Mouse (Mus musculus): ENCODE data around the gene Ugt1a6a. TPM values are rescaled to one million over a fixed set of nuclear protein-coding genes. Genes with fewer than 3 reads are reported as not detected.
"Not testable (repeated sequence)": the region's sequence is repeated elsewhere in the genome, so short reads cannot be mapped to it uniquely, and the experiment has no call there.

Gene Ugt1a6a
- total RNA-seq, 2 experiments from 2014 or later, result 1.5 to 2.3 TPM

- Histone ChIP-seq H3K27ac (no peak overlapping the region), H3K4me3 (no peak overlapping the region)
- intact Hi-C loops (cut with DNase I), result no loop called here
- TF ChIP-seq CTCF (IDR thresholded peaks at IDR 0.05), result no peak
- no peak for DNase-seq (ENCODE audit: extremely low spot score in 1 of 2, low spot score in 2 of 2)
Measured at GRCm38 (mm10) chr1:88137264-88137663, 2.7 kb downstream of the Ugt1a6a start.

GRCm38 (mm10) chr1:88138145-88138544 lies 3.5 kb downstream of the Ugt1a6a start:
- no peak for DNase-seq (ENCODE audit: extremely low spot score in 1 of 2, low spot score in 2 of 2)
- TF ChIP-seq CTCF (IDR thresholded peaks at IDR 0.05), result no peak
- intact Hi-C loops (cut with DNase I), result no loop called here
- Histone ChIP-seq H3K4me3 (no peak overlapping the region), H3K27ac (no peak overlapping the region)

- intact Hi-C loops (cut with DNase I); H3K27ac ChIP-seq: not testable (repeated sequence)
Measured at GRCm38 (mm10) chr1:88140492-88140891, 5.9 kb downstream of the Ugt1a6a start.

GRCm38 (mm10) chr1:88143966-88144675 lies 9.5 kb downstream of the Ugt1a6a start:
- intact Hi-C loops (cut with DNase I); H3K27ac ChIP-seq; H3K4me3 ChIP-seq: not testable (repeated sequence)
- DNase-seq (ENCODE audit: extremely low spot score in 1 of 2, low spot score in 2 of 2), result peak; percentile 12 to 24
- peak; percentile 27 for TF ChIP-seq CTCF (IDR thresholded peaks at IDR 0.05)

More at GRCm38 (mm10) chr1:88140492-88140891, 5.9 kb downstream of the Ugt1a6a start:
- not testable (repeated sequence) for DNase-seq (ENCODE audit: extremely low spot score in 1 of 2, low spot score in 2 of 2); H3K4me3 ChIP-seq

- DNase-seq (ENCODE audit: extremely low spot score in 1 of 2, low spot score in 2 of 2); H3K4me3 ChIP-seq; intact Hi-C loops (cut with DNase I): not testable (repeated sequence)
Measured at GRCm38 (mm10) chr1:88145278-88145677, 10.7 kb downstream of the Ugt1a6a start.

GRCm38 (mm10) chr1:88150133-88150532 lies 15.5 kb downstream of the Ugt1a6a start:
- H3K4me3 ChIP-seq; DNase-seq (ENCODE audit: extremely low spot score in 1 of 2, low spot score in 2 of 2); H3K27ac ChIP-seq; intact Hi-C loops (cut with DNase I): not testable (repeated sequence)
- TF ChIP-seq CTCF (IDR thresholded peaks at IDR 0.05), result peak; percentile 17

More at GRCm38 (mm10) chr1:88145278-88145677, 10.7 kb downstream of the Ugt1a6a start:
- TF ChIP-seq CTCF (IDR thresholded peaks at IDR 0.05), result peak; percentile 9
- not testable (repeated sequence) for H3K27ac ChIP-seq

GRCm38 (mm10) chr1:88158430-88158829 lies 23.8 kb downstream of the Ugt1a6a start:
- TF ChIP-seq CTCF (IDR thresholded peaks at IDR 0.05), result no peak
- Histone ChIP-seq H3K27ac (no peak overlapping the region), H3K4me3 (no peak overlapping the region)
- DNase-seq (ENCODE audit: extremely low spot score in 1 of 2, low spot score in 2 of 2), result no peak
- intact Hi-C loops (cut with DNase I), result no loop called here

GRCm38 (mm10) chr1:88165711-88166110 lies 31.1 kb downstream of the Ugt1a6a start, which contains the start of gene Ugt1a5:
TSS of gene Ugt1a5 (plus strand) at chr1:88166012.
- intact Hi-C loops (cut with DNase I), result no loop called here
- no peak within 1 kb of the TSS for H3K4me3 ChIP-seq
- no peak for TF ChIP-seq CTCF (IDR thresholded peaks at IDR 0.05)

GRCm38 (mm10) chr1:88172190-88172589 lies 37.6 kb downstream of the Ugt1a6a start:
- intact Hi-C loops (cut with DNase I); H3K27ac ChIP-seq; DNase-seq (ENCODE audit: extremely low spot score in 1 of 2, low spot score in 2 of 2); H3K4me3 ChIP-seq: not testable (repeated sequence)

More at GRCm38 (mm10) chr1:88165711-88166110, 31.1 kb downstream of the Ugt1a6a start, which contains the start of gene Ugt1a5:
- DNase-seq (ENCODE audit: extremely low spot score in 1 of 2, low spot score in 2 of 2), result no peak
- no peak within 1 kb of the TSS for H3K27ac ChIP-seq

GRCm38 (mm10) chr1:88179657-88180056 lies 45.0 kb downstream of the Ugt1a6a start:
- no peak for TF ChIP-seq CTCF (IDR thresholded peaks at IDR 0.05)
- intact Hi-C loops (cut with DNase I), result no loop called here
- no peak for DNase-seq (ENCODE audit: extremely low spot score in 1 of 2, low spot score in 2 of 2)
- no peak overlapping the region for H3K27ac ChIP-seq
- H3K4me3 ChIP-seq, result no peak overlapping the region

- TF ChIP-seq CTCF (IDR thresholded peaks at IDR 0.05), result no peak
- Histone ChIP-seq H3K27ac (no peak overlapping the region), H3K4me3 (no peak overlapping the region)
- DNase-seq (ENCODE audit: extremely low spot score in 1 of 2, low spot score in 2 of 2), result no peak
- intact Hi-C loops (cut with DNase I), result no loop called here
Measured at GRCm38 (mm10) chr1:88186325-88186935, 51.8 kb downstream of the Ugt1a6a start.

- no peak for TF ChIP-seq CTCF (IDR thresholded peaks at IDR 0.05)
- intact Hi-C loops (cut with DNase I), result no loop called here
- no peak overlapping the region for H3K27ac ChIP-seq
Measured at GRCm38 (mm10) chr1:88192136-88192535, 57.5 kb downstream of the Ugt1a6a start.

More at GRCm38 (mm10) chr1:88192136-88192535, 57.5 kb downstream of the Ugt1a6a start:
- DNase-seq (ENCODE audit: extremely low spot score in 1 of 2, low spot score in 2 of 2), result no peak
- H3K4me3 ChIP-seq, result no peak overlapping the region

Measured in left cerebral cortex, adult 2 months (tissue).